Mouse (Mus musculus): ENCODE data around the gene Adam19. TPM values are rescaled to one million over a fixed set of nuclear protein-coding genes. Genes with fewer than 3 reads are reported as not detected.
"Not testable (repeated sequence)": the region's sequence is repeated elsewhere in the genome, so short reads cannot be mapped to it uniquely, and the experiment has no call there.

The Adam19 gene
- total RNA-seq, 2 experiments from 2014 or later, result 23.6 to 26.8 TPM

DNA sequence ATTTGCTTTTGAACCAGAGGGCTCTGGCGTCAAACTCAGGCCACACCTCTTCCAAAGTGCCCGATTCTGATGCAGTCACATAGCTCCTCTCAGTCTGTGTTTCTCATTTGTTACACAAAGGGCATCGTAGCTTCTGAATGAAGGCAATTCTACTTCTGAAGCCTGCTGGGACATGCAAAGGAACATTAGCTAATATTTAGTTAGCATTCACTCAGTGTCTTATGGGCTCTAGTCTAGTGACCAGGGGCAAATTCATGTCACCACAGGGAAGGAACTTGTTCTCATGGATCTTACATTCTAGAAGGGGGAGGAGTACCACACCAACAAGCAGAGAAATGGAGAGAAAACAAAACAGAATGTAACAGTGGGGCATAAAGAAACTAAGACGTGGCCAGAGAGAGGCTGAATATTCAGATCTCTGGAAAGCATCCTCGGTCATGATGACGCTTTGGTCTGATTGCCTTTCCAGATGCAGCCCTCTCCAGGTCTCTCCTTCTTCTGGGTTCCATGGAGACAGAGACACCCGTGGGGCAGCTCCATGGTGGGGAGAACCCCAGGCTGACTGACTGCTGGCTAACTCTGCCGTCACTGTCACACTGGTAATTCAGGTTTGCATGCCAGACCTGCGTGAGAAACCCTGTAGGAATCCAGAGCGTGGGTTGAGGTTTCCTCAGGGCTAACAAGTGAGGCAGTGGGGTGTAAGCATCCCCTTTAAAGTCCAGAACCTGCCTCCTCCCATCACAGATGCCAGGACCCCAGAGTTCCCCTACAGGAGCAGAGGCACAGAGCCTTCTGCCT is 121.7 kb downstream of the Adam19 start:
- DNase-seq (ENCODE audit: low spot score in 2 of 2), result no peak
- intact Hi-C loops (cut with DNase I), result no loop called here

DNA sequence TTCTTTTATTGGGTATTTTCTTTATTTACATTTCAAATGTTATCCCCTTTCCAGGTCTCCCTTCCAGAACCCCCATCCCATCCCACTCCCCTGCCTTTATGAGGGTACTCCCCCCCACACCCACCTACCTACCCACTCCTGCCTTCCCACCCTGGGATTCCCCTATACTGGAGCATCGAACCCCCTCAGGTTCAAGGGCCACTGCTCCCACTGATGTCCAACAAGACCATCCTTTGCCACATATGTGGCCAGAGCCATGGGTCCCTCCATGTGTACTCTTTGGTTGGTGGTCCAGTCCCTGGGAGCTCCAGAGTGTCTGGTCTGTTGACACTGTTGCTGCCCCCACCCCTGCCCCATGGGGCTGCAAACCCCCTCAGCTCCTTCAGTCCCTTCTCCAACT is 126.2 kb downstream of the Adam19 start:
- DNase-seq (ENCODE audit: low spot score in 2 of 2); intact Hi-C loops (cut with DNase I): not testable (repeated sequence)

DNA sequence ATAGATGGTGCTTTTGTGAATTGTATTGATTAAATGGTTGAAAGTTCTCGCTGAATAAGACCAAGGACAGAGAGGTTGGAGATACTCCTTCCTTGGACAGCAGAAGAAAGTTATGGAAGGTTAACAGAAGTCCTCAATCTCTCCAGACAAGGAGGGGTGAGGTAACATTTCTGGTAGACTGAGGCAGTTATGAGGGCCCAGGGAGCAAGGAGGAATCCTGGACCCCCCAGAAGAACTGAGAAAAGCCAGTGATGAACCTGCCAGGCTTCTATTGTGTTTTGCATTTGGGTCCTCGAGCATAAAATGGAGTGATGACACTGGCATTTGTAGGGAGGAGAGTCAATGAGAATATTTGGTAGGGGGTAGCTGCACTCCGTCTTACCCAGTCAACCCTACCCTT is 129.2 kb downstream of the Adam19 start:
- intact Hi-C loops (cut with DNase I), result no loop called here
- DNase-seq (ENCODE audit: low spot score in 2 of 2), result no peak

DNA sequence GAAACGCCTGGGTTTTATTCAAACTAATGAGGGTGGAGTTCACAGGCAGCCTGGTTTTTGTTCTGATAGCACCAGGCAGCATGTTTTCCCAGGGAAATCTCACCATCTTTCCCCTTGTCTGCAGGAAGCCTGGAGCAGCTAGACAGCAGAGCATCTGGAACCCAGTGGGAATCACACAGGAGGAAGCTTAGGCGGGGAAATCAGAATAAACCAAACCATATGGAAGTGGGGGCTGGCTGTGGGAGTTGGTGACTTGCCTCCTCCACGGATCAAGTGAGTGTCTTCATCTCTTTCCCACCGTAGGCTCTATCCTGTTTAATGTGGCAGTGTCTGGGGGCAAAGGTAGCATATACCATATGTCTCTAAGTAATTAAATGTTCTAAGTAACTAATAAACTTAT is 129.7 kb downstream of the Adam19 start:
- peak; percentile 45 to 77 for DNase-seq (ENCODE audit: low spot score in 2 of 2)
- intact Hi-C loops (cut with DNase I), result no loop called here

DNA sequence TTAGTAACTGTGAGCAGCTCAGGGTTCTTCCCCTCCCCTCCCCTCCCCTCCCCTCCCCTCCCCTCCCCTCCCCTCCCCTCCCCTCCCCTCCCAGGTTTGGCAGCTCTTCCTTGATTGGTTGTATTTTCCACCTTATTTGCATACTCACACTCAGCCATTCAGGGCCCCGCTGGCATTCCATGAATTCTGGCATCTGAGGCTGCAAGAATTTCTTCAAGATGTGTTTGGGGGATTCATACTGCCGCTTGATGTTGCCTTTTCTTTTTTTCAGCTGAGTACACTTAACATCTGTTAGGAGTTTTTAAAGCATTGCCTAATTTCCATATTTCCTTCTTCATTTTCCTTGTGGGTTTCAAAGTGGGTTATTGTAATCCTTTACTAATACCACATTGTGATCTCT is 132.5 kb downstream of the Adam19 start:
- DNase-seq (ENCODE audit: low spot score in 2 of 2), result peak in 1 of 2 experiments; percentile 30
- intact Hi-C loops (cut with DNase I), result no loop called here

GRCm38 (mm10) chr11:46194175-46194574 is 138.4 kb downstream of the Adam19 start:
- DNase-seq (ENCODE audit: low spot score in 2 of 2), result no peak
- intact Hi-C loops (cut with DNase I), result no loop called here

Small RNAs within 50 kb of the gene (microRNA-seq; reads per million reads assigned to microRNA genes)
- gene Mir7239 (0 to 0.74 reads per million in 2 experiments), gene Mir8100 (0 reads per million in 2 experiments)

Other genes starting within 250 kb of the Adam19 start
- 10 to 100 TPM; 51.1 to 52.3 TPM for gene Clint1, start 203.9 kb upstream of the Adam19 start, total RNA-seq (2021)
- gene Lsm11, start 111.1 kb upstream of the Adam19 start, total RNA-seq (2021), result 10 to 100 TPM; 31.0 to 33.3 TPM
- gene Thg1l, start 100.5 kb upstream of the Adam19 start, total RNA-seq (2021), result 10 to 100 TPM; 12.4 to 12.7 TPM
- under 1 TPM; 0.16 to 0.27 TPM for gene Sox30, start 75.7 kb upstream of the Adam19 start, total RNA-seq (2021)
- 1 to 10 TPM; 1.2 to 2.8 TPM for gene Gm12166, start 3.7 kb upstream of the Adam19 start, total RNA-seq (2021)
- 1 to 10 TPM; 1.6 to 1.9 TPM for gene Nipal4, start 110.5 kb downstream of the Adam19 start, total RNA-seq (2021)
- 1 to 10 TPM; 5.6 to 6.1 TPM for gene Fndc9, start 179.5 kb downstream of the Adam19 start, total RNA-seq (2021)